Mouse (Mus musculus) NIH3T3 (cell line): Measurements from ENCODE around the gene Tbc1d25.
A peak's percentile ranks its signal among the peaks of the same experiment; 100 is the strongest.

ENCODE experiments used
- DNase-seq: peaks from one replicate; pipeline ENCODE4 v3.0.0-alpha.2; 2012; ENCODE audit warnings: low read depth

Gene Tbc1d25

DNA sequence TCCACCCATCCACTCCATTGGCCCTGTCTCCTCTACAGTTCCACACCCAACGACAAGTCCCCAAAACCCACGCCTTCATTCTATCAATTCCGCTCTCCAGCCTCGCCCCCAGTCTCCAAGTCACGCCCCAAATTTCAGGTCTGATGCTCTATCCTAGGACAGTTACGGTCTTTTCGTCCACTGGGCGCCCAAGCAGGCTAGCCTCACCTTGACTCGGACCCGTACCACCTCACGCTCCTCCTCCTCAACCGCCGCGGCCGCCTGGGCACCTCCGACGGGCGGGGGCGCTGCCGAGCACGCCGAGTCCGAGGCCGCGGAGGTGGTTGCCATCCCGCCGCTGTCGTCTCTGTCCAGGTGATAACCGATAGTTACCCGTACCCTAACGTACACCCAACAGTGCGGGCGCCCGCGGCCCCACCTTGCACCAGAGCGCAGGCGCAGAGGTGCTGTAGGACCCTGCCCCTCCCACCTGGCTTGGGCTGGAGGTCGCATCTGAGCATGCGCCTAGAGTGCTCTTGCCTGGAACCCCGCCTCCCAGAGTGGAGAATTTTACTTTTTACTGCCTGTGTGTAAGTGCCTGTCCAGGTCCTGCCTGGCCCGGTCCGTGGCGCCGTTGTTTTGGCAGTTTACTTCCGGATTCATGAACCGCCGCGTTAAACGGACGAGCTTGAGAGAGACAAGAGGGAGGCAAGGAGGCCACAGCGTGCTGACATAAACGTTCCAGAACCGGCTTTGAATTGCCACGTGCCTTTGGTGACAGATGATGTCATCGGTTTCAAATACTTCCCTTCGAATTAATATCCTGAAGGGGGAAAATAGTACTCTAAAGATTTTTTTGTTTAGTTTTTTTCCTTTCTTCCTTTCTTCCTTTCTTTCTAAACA lies at the start of gene Tbc1d25:
Gene Tbc1d25, minus strand, starts transcription at position 678 of the 882 bp plus-strand sequence.
- DNase-seq: peak; percentile 93

DNA sequence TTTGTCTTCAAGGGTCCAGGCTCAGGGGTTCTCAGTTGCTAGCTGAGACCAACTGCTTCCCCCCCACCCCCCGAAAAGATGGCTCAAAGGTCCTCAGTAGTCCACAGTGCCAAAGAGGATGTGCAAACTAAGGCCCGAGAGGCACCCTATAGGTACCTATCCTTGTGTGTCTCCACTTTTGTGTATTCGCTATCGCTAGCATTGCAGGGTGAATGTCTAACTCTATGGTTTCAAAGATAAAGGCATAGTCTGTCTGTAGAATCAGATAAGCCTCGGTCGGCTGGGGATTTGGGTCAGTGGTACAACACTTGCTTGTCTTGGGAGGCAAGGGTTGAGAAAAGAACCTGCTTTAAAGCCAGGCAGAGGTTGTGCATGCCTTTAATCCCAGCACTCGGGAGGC lies 47.5 kb upstream of the Tbc1d25 start:
- no peak for DNase-seq

DNA sequence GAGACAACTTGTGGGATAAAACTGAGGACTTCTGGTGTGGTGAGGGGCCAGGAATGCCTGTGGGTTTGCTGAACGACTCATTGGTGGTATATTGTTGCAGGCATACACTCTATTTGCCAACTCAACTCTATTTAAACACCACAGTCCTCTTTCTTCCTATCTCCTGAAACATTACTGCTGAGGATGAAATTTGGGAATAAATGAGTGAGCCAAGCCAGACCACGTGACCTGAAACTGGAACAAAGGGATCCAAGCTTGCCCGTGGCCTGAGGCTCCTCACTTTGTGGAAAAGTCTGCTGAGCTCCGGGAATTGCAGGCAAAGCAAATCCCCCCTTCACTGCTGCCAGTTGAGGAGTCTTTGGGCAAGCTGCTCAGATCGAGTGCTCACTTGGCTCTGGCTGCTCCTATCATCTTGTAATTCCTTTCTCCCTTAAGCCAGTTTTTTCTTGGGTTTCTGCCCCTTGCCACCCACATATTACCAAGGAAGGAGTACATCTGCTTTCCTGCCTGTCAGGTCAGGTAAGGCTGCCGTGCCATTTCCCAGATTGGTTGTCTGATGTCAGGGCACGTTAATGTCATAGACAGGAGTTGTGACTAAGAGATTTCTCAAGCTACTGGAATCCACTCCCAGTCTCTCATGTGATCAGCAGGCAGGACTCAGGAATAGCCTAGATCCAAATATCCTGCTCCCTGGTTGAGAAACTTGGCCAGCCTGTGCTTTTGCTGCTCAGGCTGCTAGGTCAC lies 46.9 kb upstream of the Tbc1d25 start:
- peak; percentile 77 for DNase-seq

DNA sequence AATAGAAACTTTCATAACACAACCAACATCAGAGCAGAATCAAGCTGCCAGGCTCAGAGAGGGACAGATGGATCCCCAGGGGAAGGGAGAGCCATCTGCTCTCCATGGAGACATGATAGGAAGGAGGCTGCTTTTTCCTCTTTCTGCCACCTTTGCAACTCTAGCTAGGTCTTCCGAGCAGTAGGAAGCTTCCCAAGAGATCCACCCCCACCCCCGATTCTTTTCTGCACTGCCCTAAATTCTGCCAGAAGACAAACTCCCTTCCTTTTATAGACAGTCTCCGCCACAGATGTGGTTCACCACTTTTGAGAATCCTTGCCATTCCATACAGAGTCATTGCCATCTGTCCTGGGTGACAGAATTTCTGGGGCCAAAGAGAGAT lies 46.3 kb upstream of the Tbc1d25 start:
- DNase-seq: no peak

DNA sequence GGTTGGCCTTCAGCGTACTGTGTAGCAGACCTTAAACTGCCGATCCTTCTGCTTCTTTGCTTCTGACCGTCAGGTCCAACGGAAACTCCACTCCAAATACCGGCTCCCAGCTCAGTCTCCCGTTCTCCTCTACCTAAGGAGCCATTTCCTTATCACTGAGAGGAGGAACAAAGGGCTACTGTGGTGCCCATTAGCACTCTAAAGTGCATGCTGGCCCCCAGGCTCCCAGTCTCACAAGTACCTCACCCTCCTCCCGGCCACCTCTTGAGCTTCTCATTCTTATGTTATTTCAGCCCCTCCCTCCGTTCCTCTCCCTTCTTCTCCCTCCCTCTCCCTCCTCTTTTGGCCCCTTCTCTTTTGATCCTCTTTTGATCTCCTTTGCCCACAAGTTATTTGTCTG lies 43.7 kb upstream of the Tbc1d25 start:
- no peak for DNase-seq

DNA sequence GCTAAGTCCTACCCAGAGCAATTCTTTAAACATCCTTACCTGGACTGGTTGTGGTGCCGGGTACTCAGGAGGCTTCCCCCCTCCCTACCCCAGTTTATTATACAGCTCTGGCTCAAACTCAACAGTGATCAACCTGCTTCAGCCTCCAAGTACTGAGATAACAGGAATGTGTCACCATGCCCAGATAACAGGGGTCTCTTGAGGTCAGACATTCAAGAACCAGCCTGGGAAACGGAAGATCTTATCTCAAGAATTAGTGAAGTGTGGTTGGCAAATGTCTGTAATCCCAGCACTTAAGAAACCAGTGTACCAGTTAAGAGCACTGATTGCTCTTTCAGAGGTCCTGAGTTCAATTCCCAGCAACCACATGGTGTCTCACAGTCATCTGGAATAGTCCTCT lies 42.1 kb upstream of the Tbc1d25 start:
- DNase-seq: no peak

DNA sequence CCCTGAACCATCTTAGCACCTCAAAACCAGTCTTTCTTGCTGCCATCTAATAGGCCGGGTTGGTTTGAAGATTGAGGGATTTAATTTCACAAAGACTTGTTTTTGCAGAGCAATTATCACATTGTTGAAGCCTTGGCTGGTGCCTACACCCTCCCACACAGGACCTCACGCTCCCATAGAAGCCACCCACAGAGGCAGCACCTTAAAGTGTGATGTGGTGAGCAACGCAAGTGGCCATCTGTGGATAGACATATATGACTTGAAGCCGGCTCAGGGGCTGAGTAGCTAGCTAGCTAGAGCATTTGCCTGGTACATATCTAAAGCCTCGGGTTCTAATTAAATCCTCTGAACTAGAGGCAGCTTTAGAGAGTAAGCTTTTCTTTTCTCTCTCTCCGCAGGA lies 41.4 kb upstream of the Tbc1d25 start:
- no peak for DNase-seq

DNA sequence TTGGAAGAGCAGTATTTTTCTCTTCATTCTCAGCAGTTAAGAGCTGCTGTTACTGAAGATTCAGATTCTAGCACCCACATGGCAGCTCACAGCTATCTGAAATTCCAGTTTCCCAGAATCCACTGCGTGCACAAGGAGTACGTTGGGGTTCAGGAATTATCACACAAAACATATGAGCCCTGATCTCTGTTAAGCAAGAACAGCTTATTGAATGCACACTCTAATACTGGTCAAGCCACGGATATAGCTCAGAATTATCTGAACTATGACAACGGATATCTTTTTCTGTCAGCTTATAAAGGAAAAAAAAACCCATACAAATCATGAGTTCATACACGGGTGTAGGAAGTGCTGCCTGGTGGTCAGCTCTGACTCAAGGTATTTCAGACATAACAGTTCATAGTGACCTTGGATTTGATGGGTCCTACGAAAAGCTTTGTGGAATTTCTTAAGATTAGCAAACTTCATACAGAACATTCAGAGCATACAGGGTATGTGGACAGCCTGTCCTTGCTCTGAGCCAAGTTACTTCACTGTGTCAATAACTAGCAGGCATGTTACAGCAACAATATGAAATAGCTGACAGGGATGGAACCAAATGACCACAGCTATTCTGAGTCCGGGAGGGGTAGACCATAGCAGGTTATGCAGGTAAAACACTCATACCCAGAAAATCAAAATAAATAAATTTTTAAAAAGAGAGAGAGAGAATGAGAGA lies 35.7 kb upstream of the Tbc1d25 start:
- no peak for DNase-seq

DNA sequence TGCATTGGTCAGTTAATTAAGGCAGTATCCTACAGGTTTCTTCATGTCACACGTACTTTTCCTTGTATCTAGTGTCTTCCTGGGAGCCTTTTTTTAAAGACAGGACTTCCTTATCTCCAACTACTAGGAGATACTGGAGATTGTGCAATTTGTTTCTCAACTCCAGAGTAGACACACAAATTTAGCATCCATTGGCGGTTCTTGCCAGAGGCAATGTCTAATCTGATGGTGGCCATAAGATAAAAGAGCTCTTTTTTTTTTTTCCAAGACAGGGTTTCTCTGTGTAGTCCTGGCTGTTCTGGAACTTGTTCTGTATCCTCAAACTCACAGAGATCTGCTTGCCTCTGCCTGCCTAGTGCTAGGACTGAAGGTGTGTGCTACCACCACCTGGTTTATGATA lies 33.7 kb upstream of the Tbc1d25 start:
- DNase-seq: no peak

DNA sequence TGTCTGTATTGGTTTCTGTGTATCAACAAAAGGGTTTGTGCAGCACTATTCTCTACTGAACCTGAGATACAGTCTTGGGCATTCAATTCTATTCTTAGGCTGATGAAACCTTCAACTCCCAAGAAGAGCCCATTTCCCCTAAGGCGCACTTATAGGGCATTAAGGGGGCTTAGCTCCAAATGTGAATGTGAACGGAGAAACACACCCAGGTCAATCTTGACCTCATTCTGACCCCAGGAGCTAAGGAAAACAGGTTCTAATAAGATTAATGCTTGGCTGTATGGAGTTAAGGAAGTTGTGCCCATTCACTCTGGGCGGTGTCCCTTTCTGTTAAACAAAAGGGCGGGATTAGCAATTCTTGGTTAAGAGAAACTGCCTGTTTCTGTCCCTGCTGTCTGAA lies 31.2 kb upstream of the Tbc1d25 start:
- DNase-seq: no peak

DNA sequence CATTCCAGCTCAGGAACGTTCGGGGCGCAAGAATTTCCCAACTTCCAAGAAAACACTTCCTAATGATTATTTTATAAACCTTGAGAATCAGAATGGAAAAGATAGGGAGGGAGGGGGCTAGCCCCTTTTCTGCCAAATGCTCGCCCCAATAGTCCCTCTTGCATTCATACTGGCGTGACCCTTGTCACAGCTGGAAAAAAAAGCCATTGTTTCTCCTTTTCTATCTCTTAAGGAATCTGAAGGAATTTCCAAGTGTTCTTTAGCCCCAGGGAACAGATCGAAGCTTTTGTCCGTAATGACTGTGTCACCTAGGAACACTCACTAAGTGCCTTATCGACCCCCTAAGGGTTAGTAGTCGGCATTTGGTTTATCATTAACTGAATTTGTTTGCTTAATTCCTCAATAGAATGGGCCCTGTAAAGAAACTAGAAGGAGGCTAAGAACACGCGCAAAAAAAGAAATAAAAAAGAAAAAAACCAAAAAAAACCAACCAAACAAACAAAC lies 30.8 kb upstream of the Tbc1d25 start:
- no peak for DNase-seq

DNA sequence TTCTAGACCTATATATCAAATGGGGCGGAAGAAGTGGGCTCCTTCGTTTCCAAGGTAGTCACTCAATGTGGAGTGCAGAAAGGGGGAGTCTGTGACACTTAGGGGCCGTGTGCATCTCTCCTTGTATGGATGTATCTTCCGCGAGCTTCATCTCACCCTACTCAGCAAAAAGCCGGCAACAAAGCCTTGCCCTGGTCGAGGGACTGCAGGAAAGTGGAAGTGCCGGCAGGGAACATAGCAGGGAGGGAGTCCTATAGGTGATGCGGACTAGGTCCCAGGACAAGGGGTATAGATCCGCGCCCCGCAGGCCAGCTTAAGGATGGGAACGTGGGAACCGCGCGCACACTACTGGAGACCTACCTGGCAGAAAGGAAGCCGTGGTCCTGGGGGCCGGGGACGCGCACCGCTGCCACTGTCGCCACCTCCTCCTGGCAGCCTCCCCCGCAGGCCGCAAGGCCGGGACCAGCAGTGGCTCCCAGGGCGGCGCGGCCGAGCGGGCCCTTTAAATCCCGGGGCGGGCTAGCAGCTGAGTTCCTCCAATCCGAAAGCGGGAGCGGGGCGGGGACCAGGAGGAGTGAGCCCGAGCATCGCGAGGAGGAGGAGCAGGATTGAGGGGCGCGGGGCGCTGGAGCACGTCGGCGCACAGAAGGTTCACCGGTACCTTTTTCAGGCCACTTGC lies 30.2 kb upstream of the Tbc1d25 start, which contains the start of gene Porcn:
Gene Porcn, minus strand, starts transcription at position 511 of the 679 bp plus-strand sequence.
- DNase-seq: peak; percentile 84

DNA sequence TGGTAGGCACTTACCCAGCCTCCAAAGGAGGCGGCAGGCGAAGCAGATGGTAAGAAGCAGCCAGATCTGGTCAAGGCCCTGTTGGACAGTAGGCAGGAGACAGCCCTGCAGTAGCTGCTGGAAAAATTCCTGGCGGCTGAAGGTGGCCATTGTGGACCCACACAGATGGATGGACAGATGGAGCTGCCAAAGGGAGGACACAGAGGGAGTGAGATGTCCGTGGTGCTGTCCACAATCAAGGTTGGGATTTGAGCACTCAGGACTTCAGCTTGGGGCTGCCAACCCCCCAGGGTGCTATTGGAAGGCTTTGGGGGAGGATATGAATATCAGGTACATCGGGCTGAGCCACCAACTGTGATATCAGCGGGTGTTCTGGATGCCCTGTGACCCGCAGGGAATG lies 29.6 kb upstream of the Tbc1d25 start:
- DNase-seq: no peak

DNA sequence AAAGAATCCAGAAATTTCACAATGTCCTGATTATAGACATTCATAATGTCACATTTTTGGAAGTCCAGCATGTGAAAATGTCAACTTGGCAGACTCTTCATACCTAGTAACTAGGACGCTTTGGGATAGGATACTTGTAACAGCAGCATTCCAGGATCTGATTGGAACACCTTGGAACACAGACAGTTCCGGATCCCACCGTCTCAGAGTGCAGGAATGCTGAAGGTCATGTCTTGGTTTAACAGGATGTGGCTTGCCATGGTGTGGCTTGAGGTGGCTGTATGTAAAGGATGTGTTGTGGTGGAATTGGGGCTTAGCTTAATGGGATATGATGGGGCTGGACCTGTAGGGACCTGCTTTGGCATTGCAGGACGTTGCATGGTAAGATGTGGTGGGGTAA lies 29.1 kb upstream of the Tbc1d25 start:
- no peak for DNase-seq

DNA sequence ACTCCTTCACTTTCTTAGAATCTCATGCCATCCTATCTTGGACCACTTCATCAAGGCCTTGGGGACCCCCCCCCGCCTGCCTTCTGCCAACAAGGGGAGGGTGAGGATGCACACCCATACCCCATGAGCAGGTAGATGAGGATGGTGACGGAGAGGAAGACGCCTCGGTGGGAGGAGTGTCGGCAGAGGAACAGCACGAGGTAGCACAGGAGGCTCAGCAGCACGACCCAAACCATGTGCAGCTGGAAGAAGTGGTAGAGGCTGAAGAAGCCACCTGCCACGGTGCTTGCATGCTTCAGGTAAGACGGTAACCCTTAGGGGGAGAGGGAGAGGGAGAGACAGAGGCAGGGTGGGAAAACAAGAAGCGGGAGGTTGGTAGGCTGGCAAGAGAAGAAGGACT lies 28.1 kb upstream of the Tbc1d25 start:
- no peak for DNase-seq

DNA sequence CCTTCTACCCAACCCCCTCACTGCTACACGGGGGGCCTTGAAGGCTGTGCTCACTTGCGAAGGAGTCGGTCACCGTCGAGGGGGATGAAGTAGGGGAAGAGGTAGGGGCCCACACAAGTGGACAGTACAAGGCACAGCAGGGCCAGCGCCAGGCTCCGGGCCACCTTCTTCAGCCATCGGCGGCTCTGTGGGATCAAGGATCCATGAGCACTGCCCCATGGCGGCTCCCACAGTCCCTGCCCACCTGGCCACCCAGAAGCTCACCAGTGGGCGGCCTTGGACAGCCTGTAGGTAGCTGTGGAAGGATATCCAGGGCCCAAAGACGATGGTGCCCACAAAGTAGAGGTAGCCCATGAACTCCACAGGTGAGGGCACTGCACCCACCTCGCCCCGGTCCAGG lies 27.1 kb upstream of the Tbc1d25 start:
- DNase-seq: no peak

DNA sequence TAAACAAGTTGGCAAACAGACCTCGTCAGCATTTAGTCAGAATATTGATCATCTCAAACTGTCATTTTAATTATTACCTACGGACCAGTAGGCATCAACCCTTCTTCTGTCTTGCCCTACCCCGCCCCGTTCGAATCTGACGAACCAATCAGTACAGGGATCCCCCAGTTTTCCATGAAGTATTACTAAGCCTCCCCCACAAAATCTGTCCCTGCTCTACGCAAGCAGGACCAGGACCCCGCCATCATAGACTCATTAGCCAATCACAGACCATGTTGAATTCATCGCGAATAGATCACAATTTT lies 17.4 kb upstream of the Tbc1d25 start, which contains the start of gene Ebp:
Gene Ebp, minus strand, starts transcription at position 94 of the 305 bp plus-strand sequence.
- no peak for DNase-seq

DNA sequence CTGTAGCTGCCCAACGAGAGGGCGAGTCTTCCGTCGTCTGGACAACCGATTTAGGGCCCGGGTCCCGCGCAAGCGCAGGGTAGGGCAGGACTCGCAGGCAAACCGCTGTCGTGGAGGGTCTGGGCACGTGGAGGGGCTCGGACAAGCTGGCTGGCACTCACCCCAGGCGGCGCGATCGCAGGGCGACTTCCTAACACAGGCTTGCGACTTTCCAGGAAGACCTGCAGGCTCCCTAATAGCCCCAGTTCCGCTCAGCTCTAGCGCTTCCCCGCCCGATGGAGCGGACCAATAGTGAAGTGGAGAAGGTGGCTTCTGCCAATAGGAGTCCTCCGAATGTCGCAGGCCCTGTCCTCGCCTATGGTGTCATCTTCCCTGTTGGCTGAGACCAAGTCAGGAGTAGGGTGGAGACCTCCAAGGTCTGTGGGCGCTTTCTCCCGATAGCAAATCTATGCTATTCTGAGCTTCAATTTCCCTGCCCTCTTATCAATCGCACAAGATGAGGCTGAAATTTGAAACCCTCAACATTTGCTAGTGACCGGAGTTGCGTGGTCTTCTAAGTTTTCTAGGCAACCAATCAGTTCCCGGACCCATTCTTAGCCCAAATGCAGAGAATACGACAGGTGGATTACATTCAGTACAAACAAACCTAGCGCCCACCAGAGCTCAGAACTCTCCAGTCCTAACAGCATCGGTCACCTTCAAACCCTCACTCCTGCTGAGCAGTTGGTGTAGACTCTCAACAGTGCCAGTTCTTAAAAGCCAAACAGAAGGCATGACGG lies 16.8 kb upstream of the Tbc1d25 start:
- peak; percentile 76 for DNase-seq

DNA sequence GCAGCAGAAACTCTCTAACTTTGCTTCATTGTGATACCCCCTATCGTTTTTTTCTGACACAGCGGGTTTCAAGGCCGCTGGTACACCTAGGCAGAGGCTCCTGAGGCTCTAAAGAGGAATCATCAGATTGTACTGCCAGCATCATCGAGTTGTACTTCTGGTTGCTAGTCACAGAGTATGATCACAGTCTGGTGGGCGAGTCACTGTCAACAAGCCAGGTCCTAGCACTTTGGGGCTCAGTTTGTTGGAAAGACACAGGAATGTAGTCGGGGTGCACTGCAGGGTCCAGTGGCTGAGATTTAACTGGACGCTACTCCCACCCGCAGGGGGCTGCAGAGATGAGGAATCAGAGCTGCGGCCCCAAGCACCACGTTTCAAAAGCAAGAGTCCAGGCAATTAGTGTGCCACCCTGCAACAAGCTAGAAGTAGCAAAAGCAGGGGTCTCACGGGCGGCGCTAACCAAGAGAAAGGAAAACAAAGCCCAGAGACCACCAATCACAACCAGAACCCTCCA lies 16.2 kb upstream of the Tbc1d25 start:
- DNase-seq: peak; percentile 43

DNA sequence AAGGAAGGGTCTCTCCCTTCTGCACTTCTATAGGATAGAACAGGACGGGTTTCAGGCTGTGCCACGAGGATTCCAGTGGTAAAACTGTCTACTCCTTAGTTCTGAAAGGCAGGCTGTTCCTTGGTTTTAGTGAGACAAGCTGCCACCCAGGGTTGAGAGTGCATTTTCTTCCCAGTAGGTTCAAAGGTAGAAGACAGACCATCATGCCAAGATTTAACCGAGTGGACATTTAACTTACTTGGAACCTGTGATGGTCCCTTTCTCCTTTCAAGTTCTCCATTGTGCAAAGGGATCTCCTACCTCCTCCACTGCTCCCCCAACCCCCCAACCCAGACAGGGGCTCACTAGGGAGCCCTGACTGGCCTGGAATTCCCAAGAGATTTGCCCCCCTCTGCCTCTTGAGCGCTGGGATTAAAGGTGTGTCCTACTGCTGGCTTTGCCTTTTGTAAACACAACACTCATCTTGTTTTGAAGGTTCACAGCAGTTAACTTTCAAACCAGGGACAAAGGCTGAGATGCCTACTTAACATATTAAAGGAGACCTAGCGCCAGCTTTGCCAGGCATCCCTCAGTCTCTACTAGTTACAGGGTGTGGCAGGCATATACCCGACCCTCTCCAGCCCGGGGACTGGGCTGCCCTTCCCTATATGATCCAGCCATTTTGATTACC lies 7.0 kb upstream of the Tbc1d25 start:
- DNase-seq: no peak
